Mouse (Mus musculus): Measurements from ENCODE around the gene Adgrv1. TPM values are rescaled to one million over a fixed set of nuclear protein-coding genes. Genes with fewer than 3 reads are reported as not detected.

Adgrv1 gene
- polyA plus RNA-seq, 1 experiment = 11.3 TPM

GRCm38 (mm10) chr13:81402191-81402590, 230.8 kb downstream of the Adgrv1 start:
- no peaks in the 10 kb centered on the region for H3K9me3 ChIP-seq (replicated peaks; ENCODE audit: control insufficient read depth, insufficient read depth, low read length, poor library complexity, severe bottlenecking)
- no peaks in the 10 kb centered on the region for H3K4me1 ChIP-seq (ENCODE audit: control insufficient read depth, insufficient read depth, low read length)
- H3K36me3 ChIP-seq (ENCODE audit: control insufficient read depth, insufficient read depth, low read length, poor library complexity, severe bottlenecking) = no peaks in the 10 kb centered on the region
- H3K27ac ChIP-seq (ENCODE audit: insufficient read depth, low read length) = no peak overlapping the region
- no peak overlapping the region for H3K4me3 ChIP-seq (ENCODE audit: low read depth, low read length)
- H3K9ac ChIP-seq (ENCODE audit: low read depth, poor library complexity, severe bottlenecking) = no peak overlapping the region
- H3K27me3 ChIP-seq (ENCODE audit: control insufficient read depth, insufficient read depth, low read length, poor library complexity, severe bottlenecking) = no peaks in the 10 kb centered on the region
- TF ChIP-seq CTCF (IDR thresholded peaks at IDR 0.05; ENCODE audit: low read depth, low read length) = no peak
- TF ChIP-seq POLR2A (IDR thresholded peaks at IDR 0.05; ENCODE audit: insufficient read depth, low read length) = no peak
- TF ChIP-seq EP300 (IDR thresholded peaks at IDR 0.05; ENCODE audit: insufficient read depth, low read depth, low read length) = no peak

- H3K9ac ChIP-seq (ENCODE audit: low read depth, poor library complexity, severe bottlenecking) = no peak overlapping the region
- no peaks in the 10 kb centered on the region for H3K9me3 ChIP-seq (replicated peaks; ENCODE audit: control insufficient read depth, insufficient read depth, low read length, poor library complexity, severe bottlenecking)
- no peaks in the 10 kb centered on the region for H3K36me3 ChIP-seq (ENCODE audit: control insufficient read depth, insufficient read depth, low read length, poor library complexity, severe bottlenecking)
- TF ChIP-seq CTCF (IDR thresholded peaks at IDR 0.05; ENCODE audit: low read depth, low read length) (no peak), POLR2A (IDR thresholded peaks at IDR 0.05; ENCODE audit: insufficient read depth, low read length) (no peak), EP300 (IDR thresholded peaks at IDR 0.05; ENCODE audit: insufficient read depth, low read depth, low read length) (no peak)
- H3K4me3 ChIP-seq (ENCODE audit: low read depth, low read length) = no peak overlapping the region
- H3K27me3 ChIP-seq (ENCODE audit: control insufficient read depth, insufficient read depth, low read length, poor library complexity, severe bottlenecking) = no peaks in the 10 kb centered on the region
- no peak overlapping the region for H3K27ac ChIP-seq (ENCODE audit: insufficient read depth, low read length)
- no peaks in the 10 kb centered on the region for H3K4me1 ChIP-seq (ENCODE audit: control insufficient read depth, insufficient read depth, low read length)
Observed at GRCm38 (mm10) chr13:81401742-81402141, 231.2 kb downstream of the Adgrv1 start.

- Histone ChIP-seq H3K4me3 (ENCODE audit: low read depth, low read length) (no peak overlapping the region), H3K9ac (ENCODE audit: low read depth, poor library complexity, severe bottlenecking) (no peak overlapping the region), H3K9me3 (replicated peaks; ENCODE audit: control insufficient read depth, insufficient read depth, low read length, poor library complexity, severe bottlenecking) (no peaks in the 10 kb centered on the region), H3K4me1 (ENCODE audit: control insufficient read depth, insufficient read depth, low read length) (no peaks in the 10 kb centered on the region), H3K27me3 (ENCODE audit: control insufficient read depth, insufficient read depth, low read length, poor library complexity, severe bottlenecking) (no peaks in the 10 kb centered on the region), H3K36me3 (ENCODE audit: control insufficient read depth, insufficient read depth, low read length, poor library complexity, severe bottlenecking) (no peaks in the 10 kb centered on the region), H3K27ac (ENCODE audit: insufficient read depth, low read length) (no peak overlapping the region)
- TF ChIP-seq EP300 (IDR thresholded peaks at IDR 0.05; ENCODE audit: insufficient read depth, low read depth, low read length) = no peak
- TF ChIP-seq POLR2A (IDR thresholded peaks at IDR 0.05; ENCODE audit: insufficient read depth, low read length) = no peak
Observed at GRCm38 (mm10) chr13:81385597-81386362, 247.2 kb downstream of the Adgrv1 start.

- Histone ChIP-seq H3K4me1 (ENCODE audit: control insufficient read depth, insufficient read depth, low read length) (no peaks in the 10 kb centered on the region), H3K9ac (ENCODE audit: low read depth, poor library complexity, severe bottlenecking) (no peak overlapping the region), H3K27ac (ENCODE audit: insufficient read depth, low read length) (no peak overlapping the region), H3K27me3 (ENCODE audit: control insufficient read depth, insufficient read depth, low read length, poor library complexity, severe bottlenecking) (no peaks in the 10 kb centered on the region), H3K36me3 (ENCODE audit: control insufficient read depth, insufficient read depth, low read length, poor library complexity, severe bottlenecking) (no peaks in the 10 kb centered on the region), H3K4me3 (ENCODE audit: low read depth, low read length) (no peak overlapping the region), H3K9me3 (replicated peaks; ENCODE audit: control insufficient read depth, insufficient read depth, low read length, poor library complexity, severe bottlenecking) (no peaks in the 10 kb centered on the region)
- TF ChIP-seq CTCF (IDR thresholded peaks at IDR 0.05; ENCODE audit: low read depth, low read length) (no peak), EP300 (IDR thresholded peaks at IDR 0.05; ENCODE audit: insufficient read depth, low read depth, low read length) (no peak), POLR2A (IDR thresholded peaks at IDR 0.05; ENCODE audit: insufficient read depth, low read length) (no peak)
Observed at GRCm38 (mm10) chr13:81381835-81382234, 251.1 kb downstream of the Adgrv1 start.

- Histone ChIP-seq H3K9ac (ENCODE audit: low read depth, poor library complexity, severe bottlenecking) (no peak overlapping the region), H3K36me3 (ENCODE audit: control insufficient read depth, insufficient read depth, low read length, poor library complexity, severe bottlenecking) (no peaks in the 10 kb centered on the region), H3K4me3 (ENCODE audit: low read depth, low read length) (no peak overlapping the region), H3K9me3 (replicated peaks; ENCODE audit: control insufficient read depth, insufficient read depth, low read length, poor library complexity, severe bottlenecking) (no peaks in the 10 kb centered on the region), H3K4me1 (ENCODE audit: control insufficient read depth, insufficient read depth, low read length) (no peaks in the 10 kb centered on the region), H3K27me3 (ENCODE audit: control insufficient read depth, insufficient read depth, low read length, poor library complexity, severe bottlenecking) (no peaks in the 10 kb centered on the region), H3K27ac (ENCODE audit: insufficient read depth, low read length) (no peak overlapping the region)
- TF ChIP-seq POLR2A (IDR thresholded peaks at IDR 0.05; ENCODE audit: insufficient read depth, low read length) (no peak), CTCF (IDR thresholded peaks at IDR 0.05; ENCODE audit: low read depth, low read length) (no peak), EP300 (IDR thresholded peaks at IDR 0.05; ENCODE audit: insufficient read depth, low read depth, low read length) (no peak)
Observed at GRCm38 (mm10) chr13:81370801-81371456, 262.0 kb downstream of the Adgrv1 start.

GRCm38 (mm10) chr13:81370196-81370595, 262.8 kb downstream of the Adgrv1 start:
- TF ChIP-seq CTCF (IDR thresholded peaks at IDR 0.05; ENCODE audit: low read depth, low read length) (no peak), EP300 (IDR thresholded peaks at IDR 0.05; ENCODE audit: insufficient read depth, low read depth, low read length) (no peak), POLR2A (IDR thresholded peaks at IDR 0.05; ENCODE audit: insufficient read depth, low read length) (no peak)
- H3K27ac ChIP-seq (ENCODE audit: insufficient read depth, low read length) = no peak overlapping the region

More at GRCm38 (mm10) chr13:81370196-81370595, 262.8 kb downstream of the Adgrv1 start:
- Histone ChIP-seq H3K27me3 (ENCODE audit: control insufficient read depth, insufficient read depth, low read length, poor library complexity, severe bottlenecking) (no peaks in the 10 kb centered on the region), H3K9me3 (replicated peaks; ENCODE audit: control insufficient read depth, insufficient read depth, low read length, poor library complexity, severe bottlenecking) (no peaks in the 10 kb centered on the region), H3K36me3 (ENCODE audit: control insufficient read depth, insufficient read depth, low read length, poor library complexity, severe bottlenecking) (no peaks in the 10 kb centered on the region), H3K9ac (ENCODE audit: low read depth, poor library complexity, severe bottlenecking) (no peak overlapping the region), H3K4me1 (ENCODE audit: control insufficient read depth, insufficient read depth, low read length) (no peaks in the 10 kb centered on the region), H3K4me3 (ENCODE audit: low read depth, low read length) (no peak overlapping the region)

Data from ES-Bruce4 (cell line).